Mouse (Mus musculus) liver, embryonic 14.5 days (tissue): ENCODE results near the gene Metap1d. TPM values are rescaled to one million over a fixed set of nuclear protein-coding genes. Genes with fewer than 3 reads are reported as not detected.

Experiments
- ATAC-seq: fragments of 200-750 bp; cut with Nextera tagmentation; 2 replicates; pipeline ENCODE4 v1.8.0; 2017; ENCODE audit warnings: moderate number of reproducible peaks, mild to moderate bottlenecking, moderate library complexity; ENCODE audit not compliant: insufficient read depth
- DNase-seq, 3 experiments: peaks; one replicate each; pipeline ENCODE4 v3.0.0-alpha.2; 2012 to 2013; ENCODE audit warnings: low read depth in 3 of 3, low spot score in 3 of 3
- H3K27ac ChIP-seq: fragments of 300-500 bp; sonication (generic); 2 replicates; pipeline ENCODE4 v1.5.1; 2014; ENCODE audit warnings: moderate library complexity, mild to moderate bottlenecking, control low read depth, inconsistent platforms
- H3K27me3 ChIP-seq: fragments of 300-500 bp; sonication (generic); 2 replicates; pipeline ENCODE4 v1.6.1; 2014; ENCODE audit warnings: mild to moderate bottlenecking, low read length, moderate library complexity; ENCODE audit not compliant: control insufficient read depth, insufficient read depth
- H3K36me3 ChIP-seq: fragments of 300-500 bp; sonication (generic); replicated peaks from 2 replicates; pipeline ENCODE4 v1.6.1; 2014; ENCODE audit warnings: low read depth; ENCODE audit not compliant: control insufficient read depth, insufficient read depth
- H3K4me1 ChIP-seq, 2 experiments: fragments of 200-500 bp in 1 of 2; fragments of 300-500 bp in 1 of 2; sonication (generic) in 1 of 2; replicated peaks; 2 replicates each; pipeline ENCODE4 v1.6.1; 2012 to 2014; ENCODE audit warnings: antibody characterized with exemption in 1 of 2, inconsistent platforms in 1 of 2, low read length in 1 of 2; ENCODE audit not compliant: control insufficient read depth in 2 of 2, insufficient read depth in 2 of 2
- H3K4me2 ChIP-seq: fragments of 300-500 bp; sonication (generic); 2 replicates; pipeline ENCODE4 v1.6.1; 2014; ENCODE audit warnings: low read depth, mild to moderate bottlenecking, control low read depth, moderate library complexity
- H3K4me3 ChIP-seq, 2 experiments: fragments of 200-500 bp in 1 of 2; fragments of 300-500 bp in 1 of 2; sonication (generic) in 1 of 2; 2 replicates each; pipeline ENCODE4 v1.5.1; 2012 to 2014; ENCODE audit warnings: low read depth in 2 of 2, low read length in 2 of 2, mild to moderate bottlenecking in 2 of 2, control low read depth in 1 of 2, inconsistent platforms in 1 of 2, moderate library complexity in 1 of 2; ENCODE audit not compliant: insufficient read depth in 1 of 2
- H3K9ac ChIP-seq: fragments of 300-500 bp; sonication (generic); replicated peaks from 2 replicates; pipeline ENCODE4 v1.6.1; 2014; ENCODE audit warnings: mild to moderate bottlenecking, control low read depth, moderate library complexity
- H3K9me3 ChIP-seq: fragments of 300-500 bp; sonication (generic); 2 replicates; pipeline ENCODE4 v1.6.1; 2016; ENCODE audit warnings: low read length, mixed read lengths; ENCODE audit not compliant: control insufficient read depth
- CTCF ChIP-seq: IDR thresholded peaks from 2 replicates; pipeline ENCODE4 v1.5.1; 2016; ENCODE audit warnings: antibody characterized with exemption, low read depth, control low read depth
- EP300 ChIP-seq: IDR thresholded peaks from 2 replicates; pipeline ENCODE4 v1.6.1; 2016; ENCODE audit warnings: antibody characterized with exemption, low read depth
- WGBS: fragments of 180-500 bp; shearing (Covaris S2); extraction: QIAGEN DNeasy Blood & Tissue Kit; methylation state at CpG from one replicate; pipeline ENCODE4 v1.1.7; 2014; ENCODE audit not compliant: insufficient replicate concordance; 5-methylcytosine and 5-hydroxymethylcytosine counted together
- polyA plus RNA-seq, 2 experiments: library from polyadenylated mRNA; depleted of rRNA in 1 of 2; stranded (reverse) in 1 of 2; unstranded in 1 of 2; fragments of >200 nt; fragmentation: Nextera tagmentation in 1 of 2; extraction: Ambion mirVana in 1 of 2; gene quantifications; 2 replicates each; pipeline versions ENCODE4 v1.2.1 to v1.2.3; 2012 to 2014

The Metap1d gene
- polyA plus RNA-seq, 2 experiments = 22.2 to 29.9 TPM

- no peak overlapping the region for H3K27ac ChIP-seq
- no peaks in the 10 kb centered on the region for H3K36me3 ChIP-seq
- H3K9me3 ChIP-seq = no peaks in the 10 kb centered on the region
- H3K4me3 ChIP-seq = no peak overlapping the region
- TF ChIP-seq CTCF (no peak), EP300 (no peak)
- H3K4me1 ChIP-seq = no peaks in the 10 kb centered on the region; a peak in 1 of 4 replicates
- no peak overlapping the region for H3K9ac ChIP-seq
- H3K27me3 ChIP-seq = peaks cover 96% of the 10 kb centered on the region
- DNase-seq = no peak
- no peak for ATAC-seq
- H3K4me2 ChIP-seq = no peak overlapping the region
- WGBS = 5% methylated on average over 9 of the region's 9 CpGs
Observed at GRCm38 (mm10) chr2:71543531-71543930, 90.5 kb downstream of the Metap1d start.

DNA sequence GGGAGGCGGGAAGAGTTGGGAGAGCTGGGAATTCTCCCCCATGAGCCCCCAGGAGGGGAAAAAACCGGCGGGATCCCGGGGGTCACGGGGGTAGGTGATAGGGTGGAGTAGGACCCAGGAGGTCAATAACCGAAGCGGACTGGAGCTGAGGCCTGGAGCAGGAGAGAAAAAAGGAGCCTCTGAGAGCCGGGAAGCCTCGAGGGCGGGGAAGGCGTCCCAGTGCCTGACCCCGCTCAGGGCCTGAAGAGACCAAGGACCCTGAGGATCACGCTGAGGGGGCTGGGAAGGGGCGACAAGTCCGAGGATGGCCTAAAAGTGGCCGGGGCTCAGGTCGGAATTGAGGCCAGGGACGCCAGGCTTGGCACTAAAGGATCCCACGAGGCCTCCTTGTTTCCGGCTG, 90.9 kb downstream of the Metap1d start:
- no peak overlapping the region for H3K4me2 ChIP-seq
- WGBS = 4% methylated on average over 20 of the region's 20 CpGs
- DNase-seq = no peak
- no peak for TF ChIP-seq EP300
- TF ChIP-seq CTCF = no peak
- H3K9me3 ChIP-seq = no peaks in the 10 kb centered on the region
- H3K4me3 ChIP-seq = no peak overlapping the region
- no peaks in the 10 kb centered on the region for H3K36me3 ChIP-seq
- ATAC-seq = no peak
- H3K4me1 ChIP-seq = no peaks in the 10 kb centered on the region; a peak in 1 of 4 replicates
- no peak overlapping the region for H3K9ac ChIP-seq
- peaks cover 96% of the 10 kb centered on the region for H3K27me3 ChIP-seq
- no peak overlapping the region for H3K27ac ChIP-seq

GRCm38 (mm10) chr2:71544391-71545285, 91.6 kb downstream of the Metap1d start:
- TF ChIP-seq EP300 (no peak), CTCF (no peak)
- H3K36me3 ChIP-seq = no peaks in the 10 kb centered on the region
- no peaks in the 10 kb centered on the region; a peak in 1 of 4 replicates for H3K4me1 ChIP-seq
- H3K9ac ChIP-seq = no peak overlapping the region
- H3K4me2 ChIP-seq = no peak overlapping the region
- ATAC-seq (no peak), DNase-seq (no peak)
- H3K4me3 ChIP-seq = no peak overlapping the region
- peaks cover 96% of the 10 kb centered on the region for H3K27me3 ChIP-seq
- H3K27ac ChIP-seq = no peak overlapping the region
- WGBS = 1% methylated on average over 61 of the region's 61 CpGs
- no peaks in the 10 kb centered on the region for H3K9me3 ChIP-seq

GRCm38 (mm10) chr2:71545401-71545881, 92.4 kb downstream of the Metap1d start:
- no peak overlapping the region for H3K27ac ChIP-seq
- no peak overlapping the region for H3K4me2 ChIP-seq
- H3K9ac ChIP-seq = no peak overlapping the region
- DNase-seq = no peak
- ATAC-seq = no peak
- 2% methylated on average over 32 of the region's 32 CpGs for WGBS
- H3K4me1 ChIP-seq = no peaks in the 10 kb centered on the region; a peak in 1 of 4 replicates
- TF ChIP-seq EP300 = no peak
- TF ChIP-seq CTCF = no peak
- peaks cover 96% of the 10 kb centered on the region for H3K27me3 ChIP-seq
- no peaks in the 10 kb centered on the region for H3K9me3 ChIP-seq
- H3K4me3 ChIP-seq = no peak overlapping the region; a peak in 1 of 4 replicates
- H3K36me3 ChIP-seq = no peaks in the 10 kb centered on the region

DNA sequence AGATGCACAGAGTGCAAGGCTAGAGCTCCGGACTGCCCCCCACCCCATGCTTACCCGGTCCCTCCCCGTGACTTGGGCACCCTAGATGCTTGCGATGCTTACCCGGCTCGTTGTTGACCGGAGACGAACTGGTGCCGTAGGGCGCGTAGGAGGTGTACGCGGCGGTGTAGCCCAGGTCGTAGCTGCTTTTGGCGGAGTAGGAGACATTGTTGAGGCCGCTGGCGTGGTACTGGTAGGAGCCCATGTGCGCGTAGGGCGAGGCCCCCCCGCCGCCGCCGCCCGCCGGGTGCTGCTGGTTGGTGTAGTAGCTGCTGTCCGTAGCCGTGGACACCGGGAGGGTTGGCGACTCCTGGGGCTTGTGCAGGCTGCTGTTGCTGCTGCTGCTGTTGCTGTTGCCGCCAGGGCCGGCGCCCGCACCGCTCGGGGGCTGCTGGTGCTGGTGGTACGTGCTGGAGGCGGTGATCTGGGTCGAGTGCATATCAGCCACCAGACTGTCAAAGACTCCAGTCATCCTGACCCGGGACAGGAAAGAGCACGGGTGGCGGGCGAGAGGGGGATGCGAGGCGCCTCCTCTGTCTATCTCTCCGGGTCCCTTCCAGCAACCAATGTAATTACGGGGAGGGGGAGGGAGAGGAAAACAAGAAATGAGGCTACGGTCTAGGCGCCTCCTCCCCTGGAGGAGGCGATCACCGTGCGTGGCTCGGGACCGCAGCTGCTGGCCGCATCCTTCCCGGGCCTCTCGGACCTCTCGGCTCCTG, 93.0 kb downstream of the Metap1d start:
- DNase-seq (no peak), ATAC-seq (no peak)
- peak overlapping the region; percentile 71 for H3K4me2 ChIP-seq
- no peaks in the 10 kb centered on the region for H3K36me3 ChIP-seq
- peaks cover 94% of the 10 kb centered on the region for H3K27me3 ChIP-seq
- under 1% methylated on average over 55 of the region's 59 CpGs for WGBS
- TF ChIP-seq EP300 (no peak), CTCF (no peak)
- no peaks in the 10 kb centered on the region; a peak in 1 of 4 replicates for H3K4me1 ChIP-seq
- no peak overlapping the region for H3K9ac ChIP-seq
- H3K4me3 ChIP-seq = peak overlapping the region; percentile 16 to 51; a peak in 3 of 4 replicates
- no peak overlapping the region for H3K27ac ChIP-seq
- no peaks in the 10 kb centered on the region for H3K9me3 ChIP-seq
